Mouse (Mus musculus): Measurements from ENCODE around the gene Map3k1. TPM values are rescaled to one million over a fixed set of nuclear protein-coding genes. Genes with fewer than 3 reads are reported as not detected.

Gene Map3k1
- polyA plus RNA-seq, 1 experiment from 2014 or later: 19.8 TPM

DNA sequence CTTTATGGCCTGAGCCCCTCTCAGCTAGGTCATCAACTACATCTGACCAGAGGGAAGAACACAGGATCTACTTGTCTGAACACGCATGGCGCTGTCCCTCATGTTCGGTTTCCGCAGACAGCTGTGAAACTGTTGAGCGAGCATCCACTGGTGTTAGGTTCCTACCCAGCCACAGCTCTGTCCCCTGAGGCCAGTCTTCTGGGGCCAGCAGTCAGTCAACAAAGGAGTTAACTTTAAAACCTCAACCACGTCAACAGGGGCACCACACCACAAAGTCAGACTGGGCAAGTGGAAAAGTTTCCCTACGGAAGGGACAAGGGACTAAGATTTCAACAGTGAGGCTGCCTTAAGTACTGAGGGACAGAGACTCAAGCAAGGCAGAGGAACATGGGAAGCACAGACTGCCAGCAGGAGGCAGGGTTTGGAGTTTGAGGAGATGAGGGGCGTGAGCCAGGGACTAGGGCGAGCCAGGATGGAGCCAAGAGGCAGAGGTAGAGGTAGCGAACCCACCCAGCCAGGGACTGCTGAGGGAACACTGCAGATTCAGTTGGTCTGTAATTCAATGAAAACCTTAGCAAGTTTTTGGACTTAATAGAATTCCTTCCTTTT lies 7.0 kb downstream of the Map3k1 start:
- no peak for ATAC-seq (replicated peaks; ENCODE audit: low FRiP score)
- H3K27ac ChIP-seq (ENCODE audit: low read depth, low read length): no peak overlapping the region
- no peak for DNase-seq (ENCODE audit: low spot score)

DNA sequence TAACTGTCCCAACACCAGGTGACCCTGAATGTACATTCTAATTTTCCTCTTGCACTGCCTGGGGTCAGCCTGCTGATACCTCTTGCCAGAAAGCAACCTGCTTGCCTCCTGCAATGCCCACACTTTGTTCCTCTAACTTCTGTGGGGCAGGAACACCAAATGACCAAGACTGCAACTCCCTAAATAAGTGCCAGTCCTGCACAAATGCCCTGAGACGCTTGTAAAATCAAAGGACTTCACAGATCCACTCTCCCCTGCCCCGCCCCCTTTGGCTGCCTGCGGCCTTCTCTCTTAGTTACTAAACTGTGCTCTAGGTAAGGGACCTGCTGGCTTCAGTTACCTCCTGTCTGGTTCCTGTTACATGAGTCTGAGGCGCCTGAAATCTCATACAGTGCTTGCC lies 7.9 kb downstream of the Map3k1 start:
- no peak for DNase-seq (ENCODE audit: low spot score)
- H3K36me3 ChIP-seq (ENCODE audit: control insufficient read depth, insufficient read depth, low read length): no peaks in the 10 kb centered on the region
- 67% methylated on average over 4 of the region's 4 CpGs for WGBS
- no peak overlapping the region for H3K9ac ChIP-seq (ENCODE audit: low read depth, low read length)
- H3K27me3 ChIP-seq (replicated peaks; ENCODE audit: control insufficient read depth, insufficient read depth, low read length): no peaks in the 10 kb centered on the region
- H3K4me3 ChIP-seq (ENCODE audit: low read depth, low read length): no peak overlapping the region
- no peak for ATAC-seq (replicated peaks; ENCODE audit: low FRiP score)
- no peak overlapping the region for H3K4me2 ChIP-seq
- peaks cover 70% of the 10 kb centered on the region for H3K4me1 ChIP-seq (replicated peaks; ENCODE audit: control insufficient read depth, insufficient read depth, low read length)
- H3K9me3 ChIP-seq (ENCODE audit: control insufficient read depth, low read length): no peaks in the 10 kb centered on the region
- H3K27ac ChIP-seq (ENCODE audit: low read depth, low read length): no peak overlapping the region

More for the DNA sequence above, 7.0 kb downstream of the Map3k1 start:
- Histone ChIP-seq H3K9me3 (ENCODE audit: control insufficient read depth, low read length) (no peaks in the 10 kb centered on the region), H3K36me3 (ENCODE audit: control insufficient read depth, insufficient read depth, low read length) (no peaks in the 10 kb centered on the region), H3K4me1 (replicated peaks; ENCODE audit: control insufficient read depth, insufficient read depth, low read length) (peaks cover 65% of the 10 kb centered on the region), H3K9ac (ENCODE audit: low read depth, low read length) (no peak overlapping the region), H3K4me2 (no peak overlapping the region), H3K4me3 (ENCODE audit: low read depth, low read length) (no peak overlapping the region), H3K27me3 (replicated peaks; ENCODE audit: control insufficient read depth, insufficient read depth, low read length) (no peaks in the 10 kb centered on the region)
- 82% methylated on average over 10 of the region's 10 CpGs for WGBS

DNA sequence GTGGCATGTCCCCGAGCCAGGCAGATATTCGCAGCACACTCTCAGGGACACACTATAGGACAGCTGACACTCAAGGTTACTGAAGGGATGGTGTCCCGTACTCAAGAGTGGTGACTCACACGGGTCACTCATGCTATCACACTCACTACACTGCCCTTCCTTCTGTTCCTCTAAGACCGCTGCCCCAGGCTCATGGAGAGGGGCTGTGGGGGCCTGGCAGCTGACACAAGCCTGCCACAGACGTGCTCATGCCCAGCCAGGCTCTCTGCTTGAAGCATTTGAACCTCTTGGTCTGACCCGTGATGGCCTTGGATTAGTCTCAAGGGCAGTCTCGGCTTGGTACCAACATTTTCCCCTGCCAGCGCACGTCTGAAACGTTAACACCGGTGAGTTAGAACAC lies 10.7 kb downstream of the Map3k1 start:
- ATAC-seq (replicated peaks; ENCODE audit: low FRiP score) (no peak), DNase-seq (ENCODE audit: low spot score) (no peak)
- no peak overlapping the region for H3K4me3 ChIP-seq (ENCODE audit: low read depth, low read length)
- peaks cover 49% of the 10 kb centered on the region for H3K4me1 ChIP-seq (replicated peaks; ENCODE audit: control insufficient read depth, insufficient read depth, low read length)
- H3K9ac ChIP-seq (ENCODE audit: low read depth, low read length): no peak overlapping the region
- 71% methylated on average over 12 of the region's 12 CpGs for WGBS
- no peaks in the 10 kb centered on the region for H3K9me3 ChIP-seq (ENCODE audit: control insufficient read depth, low read length)
- H3K36me3 ChIP-seq (ENCODE audit: control insufficient read depth, insufficient read depth, low read length): no peaks in the 10 kb centered on the region
- H3K4me2 ChIP-seq: no peak overlapping the region
- peak overlapping the region; percentile 43; the same call in 1 of the 2 replicates for H3K27ac ChIP-seq (ENCODE audit: low read depth, low read length)
- H3K27me3 ChIP-seq (replicated peaks; ENCODE audit: control insufficient read depth, insufficient read depth, low read length): no peaks in the 10 kb centered on the region

DNA sequence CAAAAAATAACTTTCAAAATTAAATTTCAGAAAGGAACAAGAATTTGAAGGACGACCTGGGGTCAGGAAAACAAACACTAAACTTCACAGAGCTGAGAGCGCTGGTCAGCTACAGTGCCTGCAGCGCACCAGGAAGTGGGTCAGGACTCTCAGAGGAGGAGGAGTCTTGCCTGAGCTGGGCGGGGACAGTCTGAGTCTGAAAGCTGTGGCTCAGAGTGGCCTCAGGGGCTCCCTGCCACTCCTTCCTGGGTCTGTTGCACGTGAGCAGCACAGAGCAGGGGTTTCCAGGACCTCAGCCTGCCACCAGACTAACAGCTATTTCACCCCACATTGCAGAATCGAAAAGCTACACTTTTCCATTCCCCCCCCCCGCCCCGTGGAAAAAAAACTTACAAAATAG lies 11.8 kb downstream of the Map3k1 start:
- DNase-seq (ENCODE audit: low spot score) (peak; percentile 66), ATAC-seq (replicated peaks; ENCODE audit: low FRiP score) (peak; percentile 93)
- Histone ChIP-seq H3K9ac (ENCODE audit: low read depth, low read length) (no peak overlapping the region), H3K4me2 (peak overlapping the region; percentile 56), H3K27me3 (replicated peaks; ENCODE audit: control insufficient read depth, insufficient read depth, low read length) (no peaks in the 10 kb centered on the region), H3K4me1 (replicated peaks; ENCODE audit: control insufficient read depth, insufficient read depth, low read length) (peaks cover 50% of the 10 kb centered on the region), H3K27ac (ENCODE audit: low read depth, low read length) (peak overlapping the region; percentile 43; the same call in 1 of the 2 replicates), H3K9me3 (ENCODE audit: control insufficient read depth, low read length) (no peaks in the 10 kb centered on the region), H3K4me3 (ENCODE audit: low read depth, low read length) (peak overlapping the region; percentile 0; the same call in 1 of the 2 replicates), H3K36me3 (ENCODE audit: control insufficient read depth, insufficient read depth, low read length) (no peaks in the 10 kb centered on the region)
- WGBS: 5% methylated on average over 8 of the region's 8 CpGs

DNA sequence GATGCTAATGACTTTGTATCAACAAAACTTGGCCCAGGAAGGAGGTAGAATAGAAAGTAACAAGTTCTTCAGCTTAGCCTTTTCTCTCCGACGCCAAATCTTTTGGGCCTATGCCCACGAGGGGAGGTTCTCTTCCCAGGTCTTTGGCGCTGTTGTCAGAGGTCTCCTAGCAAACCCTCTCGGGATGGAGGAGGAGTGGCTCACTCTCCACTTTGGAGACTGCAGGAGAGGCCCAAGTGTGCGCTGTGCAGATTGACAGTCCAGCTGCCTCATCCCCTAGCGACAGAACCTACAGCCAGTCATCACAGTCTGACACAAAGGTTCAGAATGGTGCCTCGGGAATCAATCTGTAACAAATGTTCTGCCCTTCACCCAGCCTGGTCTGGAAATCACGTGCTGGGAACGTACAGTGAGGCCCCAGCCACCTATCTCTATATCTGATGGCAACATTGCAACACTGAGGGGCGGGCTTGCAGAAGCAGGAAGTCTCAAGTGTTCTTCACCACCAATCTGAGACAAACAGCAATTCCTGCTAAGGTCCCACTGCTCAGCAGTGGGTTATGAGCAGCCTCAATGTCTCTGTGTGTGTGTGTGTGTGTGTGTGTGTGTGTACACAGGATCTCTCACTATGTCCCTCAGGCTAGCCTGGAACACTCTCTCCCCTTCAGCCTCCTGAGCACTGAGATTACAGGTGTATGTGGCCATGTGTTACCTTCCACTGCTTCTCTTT lies 12.4 kb downstream of the Map3k1 start:
- H3K9me3 ChIP-seq (ENCODE audit: control insufficient read depth, low read length): no peaks in the 10 kb centered on the region
- WGBS: 39% methylated on average over 11 of the region's 11 CpGs

DNA sequence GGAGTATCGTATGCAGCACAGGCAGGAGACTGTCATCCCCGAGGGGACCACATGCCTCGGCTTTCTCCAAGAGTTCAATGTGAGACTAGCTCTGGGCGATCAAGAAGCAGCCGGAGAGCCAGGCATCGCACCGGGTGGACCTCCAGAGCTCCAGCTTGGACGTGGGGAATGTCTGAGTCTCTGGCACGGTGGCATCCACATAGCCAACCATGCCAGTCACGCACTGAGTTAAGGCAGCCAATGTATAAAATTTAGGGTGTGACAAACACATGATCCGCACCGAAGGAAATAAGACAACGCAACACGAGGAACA lies 15.9 kb downstream of the Map3k1 start:
- Histone ChIP-seq H3K9me3 (ENCODE audit: control insufficient read depth, low read length) (no peaks in the 10 kb centered on the region), H3K27ac (ENCODE audit: low read depth, low read length) (no peak overlapping the region), H3K4me1 (replicated peaks; ENCODE audit: control insufficient read depth, insufficient read depth, low read length) (peaks cover 61% of the 10 kb centered on the region), H3K4me3 (ENCODE audit: low read depth, low read length) (no peak overlapping the region), H3K27me3 (replicated peaks; ENCODE audit: control insufficient read depth, insufficient read depth, low read length) (no peaks in the 10 kb centered on the region), H3K4me2 (no peak overlapping the region), H3K9ac (ENCODE audit: low read depth, low read length) (no peak overlapping the region), H3K36me3 (ENCODE audit: control insufficient read depth, insufficient read depth, low read length) (no peaks in the 10 kb centered on the region)
- DNase-seq (ENCODE audit: low spot score) (no peak), ATAC-seq (replicated peaks; ENCODE audit: low FRiP score) (no peak)
- WGBS: 90% methylated on average over 14 of the region's 14 CpGs

More for the DNA sequence above, 12.4 kb downstream of the Map3k1 start:
- H3K27me3 ChIP-seq (replicated peaks; ENCODE audit: control insufficient read depth, insufficient read depth, low read length): no peaks in the 10 kb centered on the region
- peak overlapping the region; percentile 34; the same call in 1 of the 2 replicates for H3K27ac ChIP-seq (ENCODE audit: low read depth, low read length)
- H3K4me3 ChIP-seq (ENCODE audit: low read depth, low read length): no peak overlapping the region; the same call in 1 of the 2 replicates
- H3K4me2 ChIP-seq: peak overlapping the region; percentile 56
- H3K4me1 ChIP-seq (replicated peaks; ENCODE audit: control insufficient read depth, insufficient read depth, low read length): peaks cover 51% of the 10 kb centered on the region
- DNase-seq (ENCODE audit: low spot score): peak; percentile 50
- H3K36me3 ChIP-seq (ENCODE audit: control insufficient read depth, insufficient read depth, low read length): no peaks in the 10 kb centered on the region
- 0 out of 2 replicates have a peak overlapping the region, but pooled peaks have one; percentile 7 for H3K9ac ChIP-seq (ENCODE audit: low read depth, low read length)
- peak; percentile 72 for ATAC-seq (replicated peaks; ENCODE audit: low FRiP score)

DNA sequence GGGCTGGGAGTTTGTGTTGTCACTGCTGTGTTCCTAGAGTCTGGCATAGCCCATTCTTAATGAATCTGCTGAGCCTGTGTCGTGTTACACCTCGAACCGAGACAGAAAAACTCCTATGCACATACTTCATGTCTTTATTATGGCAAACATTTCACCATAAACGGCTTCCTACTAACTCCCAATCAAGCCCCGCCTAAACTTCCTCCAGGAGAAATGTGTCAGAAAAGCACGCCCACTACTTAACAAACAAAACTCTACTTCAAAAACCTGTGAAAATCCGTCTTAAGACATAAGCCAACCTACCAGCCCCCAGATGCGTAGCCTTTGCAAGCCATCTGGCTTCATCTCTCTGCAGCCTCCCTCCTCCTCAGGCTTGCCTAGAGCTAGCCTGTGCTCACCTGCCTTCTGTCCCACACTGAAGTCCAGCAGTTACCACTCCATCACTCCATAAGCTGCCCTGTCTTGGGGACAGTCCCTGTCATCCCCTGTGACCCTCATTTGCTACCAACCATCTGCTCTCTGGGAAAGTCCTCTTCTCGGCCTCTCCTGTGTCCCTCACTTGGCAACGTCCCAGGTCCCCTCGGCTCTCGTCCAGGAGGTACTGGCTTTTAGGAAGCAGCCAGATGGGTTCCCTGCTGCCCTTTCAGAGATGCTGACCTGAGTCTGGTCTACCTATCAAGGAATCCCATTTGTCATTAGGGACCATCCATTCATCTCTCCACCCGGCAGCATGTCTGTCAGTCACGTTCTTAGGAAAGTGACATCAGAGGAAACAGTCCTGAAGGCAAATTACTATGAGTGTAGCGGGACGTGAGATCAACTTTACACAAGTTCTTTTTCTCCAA lies 16.4 kb downstream of the Map3k1 start:
- Histone ChIP-seq H3K4me2 (no peak overlapping the region), H3K36me3 (ENCODE audit: control insufficient read depth, insufficient read depth, low read length) (no peaks in the 10 kb centered on the region), H3K4me3 (ENCODE audit: low read depth, low read length) (no peak overlapping the region), H3K9ac (ENCODE audit: low read depth, low read length) (no peak overlapping the region), H3K4me1 (replicated peaks; ENCODE audit: control insufficient read depth, insufficient read depth, low read length) (peaks cover 55% of the 10 kb centered on the region), H3K27me3 (replicated peaks; ENCODE audit: control insufficient read depth, insufficient read depth, low read length) (no peaks in the 10 kb centered on the region), H3K9me3 (ENCODE audit: control insufficient read depth, low read length) (no peaks in the 10 kb centered on the region), H3K27ac (ENCODE audit: low read depth, low read length) (no peak overlapping the region)
- ATAC-seq (replicated peaks; ENCODE audit: low FRiP score) (no peak), DNase-seq (ENCODE audit: low spot score) (no peak)
- WGBS: 79% methylated on average over 16 of the region's 16 CpGs

DNA sequence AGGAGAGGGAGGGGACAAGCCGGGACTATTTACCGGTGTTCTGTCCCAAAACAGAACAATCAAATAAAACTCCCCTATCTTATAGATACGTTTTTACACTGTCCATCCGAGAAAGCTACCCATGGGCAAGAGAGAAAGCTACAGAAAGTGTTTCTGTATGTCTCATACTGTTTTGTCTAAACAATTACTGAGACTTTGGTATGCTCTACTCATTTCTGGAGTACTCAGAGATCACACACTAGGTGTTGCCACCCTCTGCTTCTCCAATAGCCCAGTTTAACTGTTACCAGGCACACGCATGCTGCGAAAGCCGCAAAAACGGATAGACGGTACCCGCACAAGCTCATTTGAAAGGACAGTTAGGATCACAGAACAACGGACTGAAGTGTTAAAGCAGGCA lies 17.2 kb downstream of the Map3k1 start:
- Histone ChIP-seq H3K4me1 (replicated peaks; ENCODE audit: control insufficient read depth, insufficient read depth, low read length) (peaks cover 48% of the 10 kb centered on the region), H3K27ac (ENCODE audit: low read depth, low read length) (no peak overlapping the region), H3K36me3 (ENCODE audit: control insufficient read depth, insufficient read depth, low read length) (no peaks in the 10 kb centered on the region), H3K4me3 (ENCODE audit: low read depth, low read length) (no peak overlapping the region), H3K27me3 (replicated peaks; ENCODE audit: control insufficient read depth, insufficient read depth, low read length) (no peaks in the 10 kb centered on the region), H3K4me2 (no peak overlapping the region), H3K9ac (ENCODE audit: low read depth, low read length) (no peak overlapping the region), H3K9me3 (ENCODE audit: control insufficient read depth, low read length) (no peaks in the 10 kb centered on the region)
- ATAC-seq (replicated peaks; ENCODE audit: low FRiP score) (no peak), DNase-seq (ENCODE audit: low spot score) (no peak)
- WGBS: 91% methylated on average over 11 of the region's 11 CpGs

Measured in liver, embryonic 11.5 days (tissue).